Mouse (Mus musculus) neural tube, embryonic 11.5 days (tissue): ENCODE data around the gene Csrp2. TPM values are rescaled to one million over a fixed set of nuclear protein-coding genes. Genes with fewer than 3 reads are reported as not detected.

ENCODE experiments used
- ATAC-seq: fragments of 200-750 bp; cut with Nextera tagmentation; 2 replicates; pipeline ENCODE4 v1.8.0; 2017; ENCODE audit warnings: moderate number of reproducible peaks, mild to moderate bottlenecking, moderate TSS enrichment, moderate library complexity; ENCODE audit not compliant: insufficient read depth, low FRiP score, low TSS enrichment
- DNase-seq: peaks from one replicate; pipeline ENCODE4 v3.0.0-alpha.2; 2015; ENCODE audit warnings: low spot score
- H3K27ac ChIP-seq: fragments of 300-500 bp; sonication (generic); 2 replicates; pipeline ENCODE4 v1.5.1; 2014; ENCODE audit warnings: low read depth, mild to moderate bottlenecking, low read length
- H3K27me3 ChIP-seq: fragments of 300-500 bp; sonication (generic); 2 replicates; pipeline ENCODE4 v1.6.1; 2014; ENCODE audit warnings: mild to moderate bottlenecking, low read length, mixed read lengths; ENCODE audit not compliant: control insufficient read depth, insufficient read depth
- H3K36me3 ChIP-seq: fragments of 300-500 bp; sonication (generic); 2 replicates; pipeline ENCODE4 v1.6.1; 2014; ENCODE audit warnings: mild to moderate bottlenecking, low read length, moderate library complexity, mixed read lengths; ENCODE audit not compliant: control insufficient read depth, insufficient read depth
- H3K4me1 ChIP-seq: fragments of 300-500 bp; sonication (generic); 2 replicates; pipeline ENCODE4 v1.6.1; 2014; ENCODE audit warnings: low read length, mixed read lengths; ENCODE audit not compliant: control insufficient read depth, insufficient read depth
- H3K4me2 ChIP-seq: fragments of 300-500 bp; sonication (generic); 2 replicates; pipeline ENCODE4 v1.6.1; 2014; ENCODE audit warnings: low read depth, mild to moderate bottlenecking, moderate library complexity
- H3K4me3 ChIP-seq: fragments of 300-500 bp; sonication (generic); 2 replicates; pipeline ENCODE4 v1.5.1; 2014; ENCODE audit warnings: low read depth, low read length
- H3K9ac ChIP-seq: fragments of 300-500 bp; sonication (generic); 2 replicates; pipeline ENCODE4 v1.6.1; 2014; ENCODE audit warnings: mild to moderate bottlenecking, low read length
- H3K9me3 ChIP-seq: fragments of 300-500 bp; sonication (generic); 2 replicates; pipeline ENCODE4 v1.6.1; 2016; ENCODE audit warnings: low read length; ENCODE audit not compliant: control insufficient read depth
- WGBS: fragments of 180-500 bp; shearing (Covaris S2); extraction: QIAGEN DNeasy Blood & Tissue Kit; methylation state at CpG from one replicate; pipeline ENCODE4 v1.1.7; 2014; 5-methylcytosine and 5-hydroxymethylcytosine counted together
- polyA plus RNA-seq: library from polyadenylated mRNA; unstranded; fragments of >200 nt; fragmentation: Nextera tagmentation; extraction: Ambion mirVana; gene quantifications from 2 replicates; pipeline ENCODE4 v1.2.1, GENCODE M21; 2014

The Csrp2 gene
- polyA plus RNA-seq, 1 experiment from 2014 or later, result 165 TPM

DNA sequence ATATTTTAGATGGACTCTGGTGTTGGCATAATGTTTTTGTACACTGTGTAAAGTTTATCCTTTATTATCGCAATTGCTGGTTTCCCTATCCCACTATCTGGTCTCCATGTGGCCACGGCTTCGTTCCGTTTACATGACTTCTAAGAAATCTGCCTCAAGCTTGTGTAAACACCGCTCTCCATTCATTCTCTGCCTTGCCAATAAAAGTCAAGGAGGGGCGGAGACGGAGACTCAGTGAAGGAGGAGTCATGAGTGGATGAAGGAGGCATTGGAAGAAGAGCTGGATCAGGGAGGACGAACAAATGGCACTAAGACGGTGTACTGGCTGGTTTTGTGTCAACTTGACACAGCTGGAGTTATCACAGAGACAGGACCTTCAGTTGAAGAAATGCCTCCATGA is 52.4 kb downstream of the Csrp2 start:
- no peaks in the 10 kb centered on the region; the same call in 1 of the 2 replicates for H3K36me3 ChIP-seq
- no peaks in the 10 kb centered on the region for H3K27me3 ChIP-seq
- no peaks in the 10 kb centered on the region for H3K9me3 ChIP-seq
- no peak overlapping the region for H3K9ac ChIP-seq
- H3K4me2 ChIP-seq, result no peak overlapping the region
- H3K4me1 ChIP-seq, result no peaks in the 10 kb centered on the region
- 74% methylated on average over 9 of the region's 9 CpGs for WGBS
- no peak overlapping the region for H3K4me3 ChIP-seq
- DNase-seq (no peak), ATAC-seq (no peak)
- H3K27ac ChIP-seq, result no peak overlapping the region

GRCm38 (mm10) chr10:110974463-110974862 is 54.9 kb downstream of the Csrp2 start:
- Histone ChIP-seq H3K4me3 (no peak overlapping the region), H3K4me2 (no peak overlapping the region), H3K9me3 (no peaks in the 10 kb centered on the region), H3K27me3 (no peaks in the 10 kb centered on the region), H3K36me3 (no peaks in the 10 kb centered on the region; the same call in 1 of the 2 replicates), H3K9ac (no peak overlapping the region), H3K4me1 (no peaks in the 10 kb centered on the region), H3K27ac (no peak overlapping the region)
- peak; percentile 39 for DNase-seq
- WGBS, result 61% methylated on average over 3 of the region's 3 CpGs
- ATAC-seq, result no peak

DNA sequence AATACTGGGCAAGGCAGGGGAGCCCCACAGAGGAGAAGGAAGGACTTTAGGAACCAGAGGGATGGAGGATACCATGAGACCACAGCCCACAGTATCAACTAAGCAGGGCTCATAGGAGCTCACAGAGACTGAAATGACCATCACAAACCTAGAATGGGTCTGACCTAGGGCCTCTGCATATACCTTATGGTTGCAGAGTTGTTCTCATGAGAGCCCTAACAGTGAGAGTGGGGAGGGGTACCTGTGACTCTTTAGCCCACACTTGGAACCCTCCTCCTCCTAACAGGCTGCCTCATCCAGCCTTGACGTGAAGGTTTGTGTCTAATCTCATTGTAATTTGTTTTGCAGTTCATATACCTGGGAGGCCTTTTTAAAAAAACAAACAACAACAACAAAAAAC is 55.3 kb downstream of the Csrp2 start:
- Histone ChIP-seq H3K4me3 (no peak overlapping the region), H3K36me3 (no peaks in the 10 kb centered on the region; the same call in 1 of the 2 replicates), H3K4me1 (no peaks in the 10 kb centered on the region), H3K27ac (no peak overlapping the region), H3K9ac (no peak overlapping the region), H3K27me3 (no peaks in the 10 kb centered on the region), H3K9me3 (no peaks in the 10 kb centered on the region), H3K4me2 (no peak overlapping the region)
- ATAC-seq, result no peak
- WGBS, result 81% methylated on average over 1 of the region's 1 CpGs
- no peak for DNase-seq

GRCm38 (mm10) chr10:110976046-110976445 is 56.5 kb downstream of the Csrp2 start:
- Histone ChIP-seq H3K27me3 (no peaks in the 10 kb centered on the region), H3K4me1 (no peaks in the 10 kb centered on the region), H3K4me3 (no peak overlapping the region), H3K36me3 (0 out of 2 replicates have a peak, but pooled peaks cover 2% of the 10 kb centered on the region), H3K9ac (no peak overlapping the region), H3K27ac (no peak overlapping the region), H3K4me2 (no peak overlapping the region), H3K9me3 (no peaks in the 10 kb centered on the region)
- ATAC-seq (no peak), DNase-seq (peak; percentile 53)
- 13% methylated on average over 1 of the region's 1 CpGs for WGBS

GRCm38 (mm10) chr10:110977379-110977778 is 57.8 kb downstream of the Csrp2 start:
- 0 out of 2 replicates have a peak, but pooled peaks cover 2% of the 10 kb centered on the region for H3K36me3 ChIP-seq
- H3K9ac ChIP-seq, result no peak overlapping the region
- no peaks in the 10 kb centered on the region for H3K9me3 ChIP-seq
- no peak overlapping the region for H3K4me2 ChIP-seq
- ATAC-seq (no peak), DNase-seq (no peak)
- no peaks in the 10 kb centered on the region for H3K27me3 ChIP-seq
- H3K27ac ChIP-seq, result no peak overlapping the region
- no peak overlapping the region for H3K4me3 ChIP-seq
- H3K4me1 ChIP-seq, result no peaks in the 10 kb centered on the region
- 37% methylated on average over 2 of the region's 2 CpGs for WGBS

DNA sequence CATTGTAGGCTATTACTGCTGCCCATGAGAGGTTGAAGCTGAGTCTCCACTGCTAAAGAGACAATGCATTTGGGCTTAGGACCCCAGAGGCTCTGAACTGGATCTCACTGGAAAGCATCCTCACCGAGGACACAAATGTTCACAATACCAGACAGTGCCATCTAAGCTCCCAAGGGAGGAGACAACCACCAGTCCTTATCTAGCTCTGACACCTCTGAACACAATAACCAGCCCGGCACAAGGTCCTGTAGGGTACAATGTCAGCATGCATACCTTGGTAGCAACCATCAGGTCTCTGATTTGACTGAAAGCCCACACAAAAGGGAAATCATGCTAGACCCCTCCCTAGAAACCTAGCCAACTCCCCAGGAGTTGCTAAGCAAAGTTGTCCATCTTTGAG is 59.8 kb downstream of the Csrp2 start:
- WGBS, result 86% methylated on average over 2 of the region's 2 CpGs
- H3K27me3 ChIP-seq, result no peaks in the 10 kb centered on the region
- no peak overlapping the region for H3K4me2 ChIP-seq
- DNase-seq, result no peak
- no peak overlapping the region for H3K27ac ChIP-seq
- 0 out of 2 replicates have a peak, but pooled peaks cover 2% of the 10 kb centered on the region for H3K36me3 ChIP-seq
- ATAC-seq, result no peak
- no peak overlapping the region for H3K4me3 ChIP-seq
- H3K4me1 ChIP-seq, result no peaks in the 10 kb centered on the region
- H3K9me3 ChIP-seq, result no peaks in the 10 kb centered on the region
- H3K9ac ChIP-seq, result no peak overlapping the region

DNA sequence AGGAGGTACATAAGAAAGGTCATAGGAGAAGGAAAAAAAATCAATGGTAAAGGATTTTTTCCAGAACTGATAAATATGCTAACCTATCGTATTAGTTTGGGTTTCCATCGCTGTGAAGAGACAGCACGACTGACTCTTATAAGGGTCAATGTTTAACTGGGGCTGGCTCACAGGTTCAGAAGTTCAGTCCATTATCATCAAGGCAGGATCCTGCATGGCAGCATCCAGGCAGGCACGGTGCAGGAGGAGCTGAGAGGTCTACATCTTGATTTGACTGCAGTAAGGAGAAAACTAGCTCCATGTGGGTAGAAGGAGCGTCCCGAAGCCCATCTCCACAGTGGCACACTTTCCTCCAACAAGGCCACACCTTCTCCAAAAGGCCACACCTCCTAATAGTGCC is 60.9 kb downstream of the Csrp2 start:
- H3K27me3 ChIP-seq, result no peaks in the 10 kb centered on the region
- DNase-seq, result no peak
- H3K4me1 ChIP-seq, result no peaks in the 10 kb centered on the region
- 0 out of 2 replicates have a peak, but pooled peaks cover 2% of the 10 kb centered on the region for H3K36me3 ChIP-seq
- no peak overlapping the region for H3K9ac ChIP-seq
- 94% methylated on average over 6 of the region's 6 CpGs for WGBS
- H3K9me3 ChIP-seq, result no peaks in the 10 kb centered on the region
- H3K4me2 ChIP-seq, result no peak overlapping the region
- H3K4me3 ChIP-seq, result no peak overlapping the region
- H3K27ac ChIP-seq, result no peak overlapping the region
- no peak for ATAC-seq

- ATAC-seq (no peak), DNase-seq (no peak)
- 92% methylated on average over 4 of the region's 4 CpGs for WGBS
- no peak overlapping the region for H3K4me3 ChIP-seq
- 0 out of 2 replicates have a peak, but pooled peaks cover 2% of the 10 kb centered on the region for H3K36me3 ChIP-seq
- no peak overlapping the region for H3K4me2 ChIP-seq
- no peak overlapping the region for H3K27ac ChIP-seq
- H3K9me3 ChIP-seq, result no peaks in the 10 kb centered on the region
- no peaks in the 10 kb centered on the region for H3K27me3 ChIP-seq
- no peaks in the 10 kb centered on the region for H3K4me1 ChIP-seq
- no peak overlapping the region for H3K9ac ChIP-seq
Observed at GRCm38 (mm10) chr10:110982771-110983170, 63.2 kb downstream of the Csrp2 start.

DNA sequence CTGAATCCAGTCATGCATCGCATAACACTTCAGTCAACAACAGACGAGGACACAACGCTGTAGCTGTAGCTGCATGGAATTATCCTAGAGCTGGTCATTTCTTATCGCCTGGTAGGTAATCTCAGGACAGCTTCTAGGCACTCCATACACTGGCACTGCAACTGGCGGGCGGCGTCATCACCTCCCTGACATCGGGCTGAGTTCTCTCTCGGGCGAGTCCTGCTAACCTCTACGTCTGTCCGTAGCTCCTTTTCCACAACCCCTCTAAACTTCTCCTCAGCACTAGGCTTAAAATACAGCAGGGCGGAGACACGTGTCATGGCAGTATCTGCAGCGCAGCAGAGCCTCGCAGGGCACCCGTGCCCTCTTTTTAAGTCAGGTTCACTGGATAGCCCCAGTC is 67.1 kb downstream of the Csrp2 start:
- no peak for DNase-seq
- Histone ChIP-seq H3K27me3 (no peaks in the 10 kb centered on the region), H3K4me2 (no peak overlapping the region), H3K4me3 (no peak overlapping the region), H3K9ac (no peak overlapping the region), H3K9me3 (no peaks in the 10 kb centered on the region), H3K4me1 (no peaks in the 10 kb centered on the region), H3K36me3 (no peaks in the 10 kb centered on the region), H3K27ac (no peak overlapping the region)
- WGBS, result 96% methylated on average over 17 of the region's 17 CpGs
- no peak for ATAC-seq
